Comparison of ENCODE assay signal across 27 mouse cellular contexts in genomic region chr11:99167576-99167975, GRCm38 (mm10). TPM values are rescaled to one million over a fixed set of nuclear protein-coding genes. Genes with fewer than 3 reads are reported as not detected.
A peak's percentile ranks its signal among the peaks of the same experiment; 100 is the strongest.
DNase-seq lines count a peak whose midpoint lies in the region; ATAC-seq and TF ChIP-seq lines count a peak whose summit lies in the region.
"Had no signal": no experiment of that assay in that cellular context is flagged by ENCODE, and none has a peak within 500 bp of the region (broad histone marks: within the 10 kb centered on the region; RNA-seq: fewer than 3 reads in every experiment).

No protein-coding gene starts in this region.

- no peak overlapping the region for H3K4me3 ChIP-seq in bone marrow, adult 2 months (replicated peaks; ENCODE audit: control insufficient read depth, low read depth, low read length)
- H3K4me3 ChIP-seq: embryonic facial prominence, embryonic 12.5 days; embryonic facial prominence, embryonic 15.5 days; gastrocnemius, adult 2 months; heart, embryonic 10.5 days; heart, embryonic 13.5 days had no signal

- TF ChIP-seq CTCF in bone marrow, adult 2 months (IDR thresholded peaks at IDR 0.05; ENCODE audit: control insufficient read depth, insufficient read depth, low read length) = no peak

- peak; percentile 34 for DNase-seq in CD4-positive, CD25-positive, alpha-beta regulatory T cell, adult 2 months (ENCODE audit: low read depth, low spot score)
- peak; percentile 59 for DNase-seq in testis, postnatal 14 days (ENCODE audit: low spot score)
- DNase-seq in testis, postnatal 10 days (ENCODE audit: low spot score) = no peak
- DNase-seq in B cell, adult 2 months = peak; percentile 66 to 67
- no peak for DNase-seq in gastrocnemius, postnatal 14 days
- no peak for DNase-seq in urinary bladder, postnatal 25 days (ENCODE audit: low spot score)
- DNase-seq: adrenal gland, adult 2 months; adrenal gland, postnatal 14 days; cerebellum, adult 11-12 months; cerebellum, adult 9-10 months; cerebellum, postnatal 14 days; forebrain, postnatal 0 days; gastrocnemius, adult 2 months; gastrocnemius, postnatal 25 days; heart, postnatal 14 days; heart, postnatal 4 days had no signal

- intact Hi-C loops in gastrocnemius, postnatal 14 days (cut with DNase I; ENCODE audit: low total_unique reads) = no loop called here

- peak overlapping the region; percentile 82 for H3K27ac ChIP-seq in bone marrow, adult 2 months (ENCODE audit: control insufficient read depth, insufficient read depth, low read depth, low read length, poor library complexity)
- H3K27ac ChIP-seq: embryonic facial prominence, embryonic 12.5 days; embryonic facial prominence, embryonic 15.5 days; gastrocnemius, adult 2 months; heart, embryonic 10.5 days; heart, embryonic 13.5 days; hindbrain, embryonic 14.5 days; hindbrain, postnatal 0 days had no signal

- no peak for ATAC-seq in CD4-positive, CD25-positive, alpha-beta regulatory T cell, adult 4 months
- ATAC-seq: forebrain, embryonic 14.5 days; forebrain, postnatal 0 days; hindbrain, postnatal 0 days had no signal

- H3K4me1 ChIP-seq in bone marrow, adult 2 months (ENCODE audit: control insufficient read depth, insufficient read depth, low read length) = peaks cover 9% of the 10 kb centered on the region
- H3K4me1 ChIP-seq: embryonic facial prominence, embryonic 12.5 days; embryonic facial prominence, embryonic 15.5 days; heart, embryonic 13.5 days had no signal

- no peak for TF ChIP-seq POLR2A in bone marrow, adult 2 months (IDR thresholded peaks at IDR 0.05; ENCODE audit: borderline replicate concordance, control insufficient read depth, low read depth, low read length)

- WGBS in bone marrow, adult 2 months = 55% methylated on average over 7 of the region's 7 CpGs

RNA-seq across cellular contexts. Expression of gene Ccr7, which starts 12.7 kb away (rescaled TPM):
- 100 to 1,000 TPM; 277 to 361 TPM for polyA plus RNA-seq in CD4-positive, CD25-positive, alpha-beta regulatory T cell, adult 4 months (2017; shearing (Covaris generic))
- 1.5 and 9.7 TPM in 2 replicates for polyA plus RNA-seq in bone marrow, adult 2 months (2011; ENCODE audit: insufficient read depth, insufficient read length, low replicate concordance, missing spikeins)
- under 1 TPM; 0.10 to 0.11 TPM for total RNA-seq in gastrocnemius, postnatal 14 days (2021)
- total RNA-seq: common myeloid progenitor, adult 5-6 weeks; gastrocnemius, adult 2 months; gastrocnemius, postnatal 25 days; hindbrain, postnatal 0 days had no signal
- polyA plus RNA-seq: forebrain, embryonic 14.5 days; G1E; hindbrain, embryonic 14.5 days; hindbrain, postnatal 0 days had no signal

Comparison
In these comparisons a context has a peak if more than half of its experiments do, and no peak if none do; other contexts are left out.
1. DNase-seq: peak in CD4-positive, CD25-positive, alpha-beta regulatory T cell, adult 2 months (single experiment), testis, postnatal 14 days (single experiment) and B cell, adult 2 months (2 of 2); none in testis, postnatal 10 days (single experiment), gastrocnemius, postnatal 14 days (single experiment) and urinary bladder, postnatal 25 days (single experiment).
2. RNA of gene Ccr7, which starts 12.7 kb away (polyA plus RNA-seq): 277 to 361 TPM in CD4-positive, CD25-positive, alpha-beta regulatory T cell, adult 4 months; 1.5 to 9.7 TPM in bone marrow, adult 2 months; every median in the first group is over 10 times any median in the second.